Comparison of ENCODE assay signal across 15 mouse cellular contexts in the genomic region with DNA sequence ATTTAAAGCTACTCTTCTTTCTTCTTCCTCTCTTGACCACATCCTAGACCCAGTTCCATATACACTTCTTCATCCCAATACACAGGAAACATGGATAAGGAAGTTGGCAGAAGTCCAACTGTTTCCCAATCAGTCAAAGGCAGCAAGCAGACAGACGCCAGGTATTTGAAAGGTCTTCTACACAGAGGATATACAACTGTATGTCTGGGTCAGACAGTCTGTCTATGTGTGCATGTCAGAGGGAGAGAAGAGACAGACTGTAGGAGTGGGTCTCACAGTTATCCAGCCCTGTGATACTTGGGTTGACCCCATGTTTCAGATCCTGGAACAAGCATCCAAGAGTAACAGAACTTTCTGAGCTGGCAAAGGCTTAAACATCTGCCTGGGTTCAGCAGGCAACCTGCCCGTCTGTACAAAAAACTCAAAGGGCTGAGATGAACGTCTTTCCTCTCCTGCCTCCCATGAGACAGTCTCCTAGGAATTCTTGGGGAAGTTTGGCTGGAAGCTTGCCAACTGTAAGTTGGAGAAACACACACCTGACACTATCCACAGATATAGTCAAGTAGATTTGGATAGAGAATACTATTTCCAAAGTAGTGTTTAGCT. TPM values are rescaled to one million over a fixed set of nuclear protein-coding genes. Genes with fewer than 3 reads are reported as not detected.
DNase-seq lines count a peak whose midpoint lies in the region; ATAC-seq and TF ChIP-seq lines count a peak whose summit lies in the region.
"Had no signal": no experiment of that assay in that cellular context is flagged by ENCODE, and none has a peak within 500 bp of the region (broad histone marks: within the 10 kb centered on the region; RNA-seq: fewer than 3 reads in every experiment).

No protein-coding gene starts in this region.

- no peak overlapping the region for H3K27ac ChIP-seq in heart, embryonic 11.5 days (ENCODE audit: low read depth, low read length)
- H3K27ac ChIP-seq in heart, embryonic 10.5 days: no peak overlapping the region
- H3K27ac ChIP-seq in lung, postnatal 0 days (ENCODE audit: low read length): peak overlapping the region; percentile 9; the same call in 1 of the 2 replicates
- no peak overlapping the region for H3K27ac ChIP-seq in intestine, embryonic 14.5 days (ENCODE audit: low read depth)
- H3K27ac ChIP-seq: hindbrain, embryonic 10.5 days; limb, embryonic 10.5 days; neural tube, embryonic 13.5 days had no signal

- 0 out of 2 replicates have a peak, but pooled peaks have one; percentile 52 for ATAC-seq in heart, embryonic 11.5 days (replicated peaks; ENCODE audit: insufficient number of reproducible peaks, low FRiP score, low TSS enrichment)
- ATAC-seq in lung, postnatal 0 days: no peak
- ATAC-seq in intestine, embryonic 14.5 days (replicated peaks; ENCODE audit: low FRiP score, low TSS enrichment, low read depth): peak; percentile 49; the same call in 1 of the 2 replicates
- ATAC-seq: forebrain, embryonic 14.5 days; inflammation-experienced regulatory T-cells, adult 6 months had no signal

- 34% methylated on average over 3 of the region's 3 CpGs for WGBS in heart, embryonic 11.5 days (ENCODE audit: insufficient replicate concordance)
- 57% methylated on average over 3 of the region's 3 CpGs for WGBS in heart, embryonic 10.5 days
- 24% methylated on average over 3 of the region's 3 CpGs for WGBS in lung, postnatal 0 days
- 26% methylated on average over 3 of the region's 3 CpGs for WGBS in intestine, embryonic 14.5 days

- no peak for TF ChIP-seq EP300 in lung, postnatal 0 days (IDR thresholded peaks at IDR 0.05)

- H3K4me3 ChIP-seq in heart, embryonic 11.5 days (ENCODE audit: low read depth, low read length): no peak overlapping the region
- no peak overlapping the region for H3K4me3 ChIP-seq in heart, embryonic 10.5 days
- no peak overlapping the region for H3K4me3 ChIP-seq in lung, postnatal 0 days (ENCODE audit: low read depth, low read length)
- no peak overlapping the region for H3K4me3 ChIP-seq in intestine, embryonic 14.5 days (ENCODE audit: low read depth, low read length)
- H3K4me3 ChIP-seq: hindbrain, embryonic 10.5 days; limb, embryonic 10.5 days; neural tube, embryonic 13.5 days had no signal

- H3K4me2 ChIP-seq in heart, embryonic 11.5 days: no peak overlapping the region
- no peak overlapping the region for H3K4me2 ChIP-seq in lung, postnatal 0 days (replicated peaks; ENCODE audit: low read depth, low read length)
- H3K4me2 ChIP-seq in intestine, embryonic 14.5 days (ENCODE audit: low read length): no peak overlapping the region
- H3K4me2 ChIP-seq: neural tube, embryonic 13.5 days had no signal

- no peaks in the 10 kb centered on the region for H3K9me3 ChIP-seq in heart, embryonic 11.5 days (replicated peaks; ENCODE audit: control insufficient read depth, low read length)
- H3K9me3 ChIP-seq in heart, embryonic 10.5 days: no peaks in the 10 kb centered on the region
- no peaks in the 10 kb centered on the region for H3K9me3 ChIP-seq in lung, postnatal 0 days (ENCODE audit: low read length)
- H3K9me3 ChIP-seq in intestine, embryonic 14.5 days (ENCODE audit: control insufficient read depth, low read length): no peaks in the 10 kb centered on the region
- H3K9me3 ChIP-seq: hindbrain, embryonic 10.5 days; limb, embryonic 10.5 days; neural tube, embryonic 13.5 days had no signal

- H3K36me3 ChIP-seq in heart, embryonic 11.5 days (ENCODE audit: control insufficient read depth, insufficient read depth, low read length): peaks cover 5% of the 10 kb centered on the region
- peaks cover 33% of the 10 kb centered on the region for H3K36me3 ChIP-seq in heart, embryonic 10.5 days
- peaks cover 22% of the 10 kb centered on the region; the same call in 1 of the 2 replicates for H3K36me3 ChIP-seq in lung, postnatal 0 days (ENCODE audit: insufficient read depth, low read length)
- peaks cover 21% of the 10 kb centered on the region for H3K36me3 ChIP-seq in intestine, embryonic 14.5 days (ENCODE audit: control insufficient read depth, insufficient read depth, low read length)

- peaks cover 24% of the 10 kb centered on the region for H3K4me1 ChIP-seq in heart, embryonic 11.5 days (ENCODE audit: control insufficient read depth, insufficient read depth, low read length)
- H3K4me1 ChIP-seq in heart, embryonic 10.5 days: peaks cover 34% of the 10 kb centered on the region
- peaks cover 13% of the 10 kb centered on the region; the same call in 1 of the 2 replicates for H3K4me1 ChIP-seq in lung, postnatal 0 days (ENCODE audit: insufficient read depth, low read depth, low read length)
- peaks cover 14% of the 10 kb centered on the region; the same call in 1 of the 2 replicates for H3K4me1 ChIP-seq in intestine, embryonic 14.5 days (replicated peaks; ENCODE audit: control insufficient read depth, insufficient read depth, low read length)

- DNase-seq in heart, embryonic 10.5 days (ENCODE audit: low spot score): no peak
- DNase-seq in lung, postnatal 0 days (ENCODE audit: low spot score): no peak
- DNase-seq in lung, postnatal 14 days: no peak
- no peak for DNase-seq in intestine, embryonic 14.5 days (ENCODE audit: low spot score)
- peak; percentile 38 for DNase-seq in yolk sac, embryonic 10.5 days (ENCODE audit: low spot score)
- no peak for DNase-seq in left cerebral cortex, adult 18-20 months (ENCODE audit: low spot score in 2 of 2)
- DNase-seq: cerebellum, adult 8-10 months; thymus, postnatal 36 days had no signal

- no peaks in the 10 kb centered on the region for H3K27me3 ChIP-seq in heart, embryonic 11.5 days (ENCODE audit: control insufficient read depth, insufficient read depth, low read length)
- no peaks in the 10 kb centered on the region; the same call in 1 of the 2 replicates for H3K27me3 ChIP-seq in heart, embryonic 10.5 days (ENCODE audit: insufficient read depth, poor library complexity, severe bottlenecking)
- H3K27me3 ChIP-seq in lung, postnatal 0 days (replicated peaks; ENCODE audit: insufficient read depth, low read length): no peaks in the 10 kb centered on the region
- no peaks in the 10 kb centered on the region for H3K27me3 ChIP-seq in intestine, embryonic 14.5 days (replicated peaks; ENCODE audit: control insufficient read depth, insufficient read depth, low read length)
- H3K27me3 ChIP-seq: neural tube, embryonic 13.5 days had no signal

- TF ChIP-seq CTCF in lung, postnatal 0 days (IDR thresholded peaks at IDR 0.05): no peak

- no peak overlapping the region for H3K9ac ChIP-seq in heart, embryonic 11.5 days (ENCODE audit: low read depth, low read length)
- no peak overlapping the region for H3K9ac ChIP-seq in lung, postnatal 0 days (replicated peaks; ENCODE audit: low read depth)
- no peak overlapping the region for H3K9ac ChIP-seq in intestine, embryonic 14.5 days (ENCODE audit: low read length)
- H3K9ac ChIP-seq: neural tube, embryonic 13.5 days had no signal

RNA-seq across cellular contexts. Expression of a gene that starts 46.2 kb away (rescaled TPM):
- polyA plus RNA-seq in heart, embryonic 11.5 days (2014; fragmentation: Nextera tagmentation; extraction: Ambion mirVana): 56.6 and 63.9 TPM in 2 replicates
- polyA plus RNA-seq in heart, embryonic 10.5 days (2016; fragmentation: Nextera tagmentation; extraction: Ambion mirVana): 44.7 and 47.2 TPM in 2 replicates
- polyA plus RNA-seq in lung, postnatal 0 days (2015; fragmentation: Nextera tagmentation; extraction: Ambion mirVana): 207 and 208 TPM in 2 replicates
- polyA plus RNA-seq in intestine, embryonic 14.5 days (2014; fragmentation: Nextera tagmentation; extraction: Ambion mirVana): 58.4 and 68.4 TPM in 2 replicates
- total RNA-seq in left cerebral cortex, adult 18-20 months (2021): 10 to 100 TPM; 58.8 to 67.6 TPM
- total RNA-seq: monocyte, adult 5-6 weeks had no signal
- polyA plus RNA-seq: inflammation-experienced regulatory T-cells, adult 6 months had no signal
